Mouse (Mus musculus): ENCODE measurements around the gene Slfn5. TPM values are rescaled to one million over a fixed set of nuclear protein-coding genes. Genes with fewer than 3 reads are reported as not detected.
"Not testable (repeated sequence)": the region's sequence is repeated elsewhere in the genome, so short reads cannot be mapped to it uniquely, and the experiment has no call there.

Slfn5 gene
- total RNA-seq, 2 experiments from 2014 or later, result 30.9 to 39.7 TPM

DNA sequence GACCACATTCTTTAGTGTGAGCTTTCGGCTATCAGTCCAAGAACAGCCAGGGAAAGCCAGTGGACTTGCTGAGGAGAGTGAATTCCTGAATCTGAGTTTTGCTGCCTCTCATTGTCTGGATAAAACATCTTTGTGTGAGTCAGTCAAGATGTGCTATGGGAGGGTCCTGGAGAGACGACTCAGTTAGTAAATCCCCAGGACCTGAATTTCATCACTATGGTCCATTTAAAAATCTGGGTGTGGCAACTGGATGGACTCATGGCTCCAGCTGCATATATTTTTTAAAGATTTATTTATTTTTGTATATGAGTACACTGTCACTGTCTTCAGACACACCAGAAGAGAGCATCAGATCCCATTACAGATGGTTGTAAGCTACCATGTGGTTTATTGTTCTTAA lies 5.5 kb upstream of the Slfn5 start:
- no peak for DNase-seq

GRCm38 (mm10) chr11:82947457-82947856 lies 3.7 kb upstream of the Slfn5 start:
- no peak for DNase-seq

GRCm38 (mm10) chr11:82949036-82949435 lies 2.1 kb upstream of the Slfn5 start:
- DNase-seq, result peak in 1 of 2 experiments; percentile 23

DNA sequence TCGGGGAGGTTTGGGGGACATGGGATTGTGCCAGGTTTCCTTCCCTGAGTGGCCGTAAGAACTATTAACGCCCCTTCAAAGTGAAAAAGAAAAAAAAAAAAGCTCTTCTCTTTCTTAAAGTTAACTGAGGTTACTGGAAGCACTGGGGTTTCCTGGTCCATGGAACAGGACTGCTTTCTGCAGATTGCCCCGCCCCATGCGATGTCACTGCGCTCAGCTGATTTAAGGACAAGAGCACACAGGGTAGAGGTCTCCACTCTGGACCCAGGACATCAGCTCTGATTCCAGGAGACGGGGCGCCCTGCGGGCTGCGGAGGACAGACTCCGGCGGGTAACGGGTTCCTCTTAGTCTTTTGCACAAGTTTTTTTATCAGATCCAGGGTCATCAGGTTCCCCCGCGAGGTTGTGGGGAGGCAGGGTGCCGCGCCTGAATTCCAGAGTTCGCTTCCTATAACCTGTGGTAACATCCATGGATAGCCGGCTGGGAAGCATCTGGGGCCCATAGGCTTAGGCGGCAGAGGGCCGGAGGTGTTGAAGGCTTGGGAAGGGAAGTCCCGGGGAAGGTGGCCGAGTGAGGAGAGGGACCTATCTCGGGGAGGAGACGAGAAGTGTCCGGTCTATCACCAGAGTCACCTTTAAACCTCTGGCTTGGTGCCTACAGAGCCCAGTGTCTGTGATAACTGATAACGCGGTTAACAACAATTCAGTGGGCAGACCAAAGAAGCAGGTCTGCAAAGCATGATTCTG lies 889 bp downstream of the Slfn5 start:
- peak; percentile 71 to 81 for DNase-seq

DNA sequence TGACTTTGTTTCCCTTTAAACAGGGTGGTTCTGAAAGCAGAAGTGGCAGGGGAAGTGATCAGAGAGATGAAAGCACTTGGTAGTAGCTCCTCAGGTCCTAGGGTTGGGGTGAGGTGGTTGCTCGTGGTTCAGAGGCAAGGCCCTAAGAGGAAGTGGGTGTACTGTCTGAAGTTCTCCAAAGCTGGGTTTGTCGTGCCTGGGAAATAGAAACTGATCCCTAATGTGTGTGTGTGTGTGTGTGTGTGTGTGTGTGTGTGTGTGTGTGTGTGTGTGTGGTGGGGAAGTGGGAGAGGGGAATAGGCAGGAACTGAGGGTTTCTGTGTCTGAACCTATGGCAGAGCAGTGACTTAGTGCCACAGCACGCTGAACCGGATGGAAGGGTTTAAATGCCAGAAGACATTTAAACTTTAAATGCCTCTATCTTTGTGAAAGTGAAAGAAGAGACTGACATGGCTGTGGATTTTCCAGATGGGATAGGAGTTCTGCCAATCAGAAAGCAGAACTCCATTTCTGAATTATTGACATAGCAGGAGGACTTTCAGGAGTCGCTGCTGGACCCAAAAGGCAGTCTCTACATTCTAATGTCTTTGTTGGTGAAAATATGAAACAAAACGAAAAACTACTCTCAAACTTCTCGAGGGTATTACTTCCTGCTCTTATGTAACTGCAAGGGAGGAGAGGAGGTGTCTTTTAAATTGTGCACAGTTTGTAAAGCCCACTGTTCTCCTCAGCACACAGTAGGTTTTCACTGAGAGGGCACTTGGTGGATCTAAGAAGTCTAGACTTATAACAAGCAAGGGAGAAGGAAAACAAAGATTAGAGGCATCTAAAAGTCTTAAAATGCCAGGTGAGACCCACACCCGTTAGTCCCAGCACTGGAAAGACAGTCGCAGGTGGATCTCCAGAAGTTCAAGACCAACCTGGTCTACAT lies 1.7 kb downstream of the Slfn5 start:
- no peak for DNase-seq

DNA sequence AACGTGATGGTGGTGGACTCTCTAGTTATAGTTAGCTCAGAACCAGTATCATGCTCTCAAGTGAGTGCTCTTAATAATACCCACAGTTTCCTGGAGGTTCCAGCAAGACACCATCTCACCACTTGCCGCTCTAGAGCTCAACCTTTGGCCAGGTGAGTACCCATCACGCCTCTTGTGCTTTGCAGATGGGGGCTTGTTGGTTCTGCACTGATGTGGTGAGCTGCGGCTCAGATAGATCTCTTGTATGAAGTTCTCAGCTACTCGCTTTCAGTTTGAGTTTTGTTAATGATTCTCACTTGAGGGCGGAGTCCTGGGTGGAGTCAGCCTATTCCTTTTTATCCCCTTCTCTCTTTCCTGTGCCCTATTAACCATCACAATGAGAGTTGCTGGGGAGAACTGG lies 3.5 kb downstream of the Slfn5 start:
- DNase-seq, result no peak

DNA sequence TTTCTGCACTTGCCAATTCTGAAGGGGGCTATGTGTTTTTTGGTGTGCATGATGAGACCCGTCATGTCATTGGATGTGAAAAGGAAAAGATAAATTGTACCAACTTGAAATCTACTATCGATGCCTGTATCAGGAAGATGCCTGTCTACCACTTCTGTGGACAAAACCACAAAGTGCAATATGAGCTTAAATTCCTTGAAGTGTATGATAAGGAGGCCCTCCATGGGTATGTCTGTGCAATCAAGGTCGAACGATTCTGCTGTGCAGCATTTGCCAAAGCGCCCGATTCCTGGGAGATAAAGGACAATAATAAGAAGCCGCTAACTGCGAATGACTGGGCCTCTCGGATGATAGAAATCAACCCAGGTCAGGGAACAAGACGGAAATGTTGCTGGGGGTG lies 5.8 kb downstream of the Slfn5 start:
- no peak for DNase-seq

DNA sequence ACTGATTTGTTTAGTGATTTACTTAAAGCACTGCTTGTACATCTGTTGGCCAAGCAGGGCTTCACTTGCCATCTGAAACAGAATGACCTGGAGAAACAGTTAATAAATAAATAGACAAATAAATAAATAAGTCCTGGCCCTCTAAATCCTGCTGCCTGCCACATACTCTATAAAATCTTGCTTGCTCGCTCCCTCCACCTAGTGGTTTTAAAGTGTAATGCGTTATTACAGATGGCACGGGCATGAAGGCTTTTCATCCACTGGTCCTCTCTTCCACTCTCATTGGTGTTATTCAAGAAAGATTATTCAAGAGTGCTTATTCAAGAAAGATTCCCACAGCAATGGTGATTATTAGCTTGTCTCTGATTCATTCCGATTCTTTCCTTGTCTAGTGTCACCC lies 8.5 kb downstream of the Slfn5 start:
- DNase-seq, result peak; percentile 15 to 47

DNA sequence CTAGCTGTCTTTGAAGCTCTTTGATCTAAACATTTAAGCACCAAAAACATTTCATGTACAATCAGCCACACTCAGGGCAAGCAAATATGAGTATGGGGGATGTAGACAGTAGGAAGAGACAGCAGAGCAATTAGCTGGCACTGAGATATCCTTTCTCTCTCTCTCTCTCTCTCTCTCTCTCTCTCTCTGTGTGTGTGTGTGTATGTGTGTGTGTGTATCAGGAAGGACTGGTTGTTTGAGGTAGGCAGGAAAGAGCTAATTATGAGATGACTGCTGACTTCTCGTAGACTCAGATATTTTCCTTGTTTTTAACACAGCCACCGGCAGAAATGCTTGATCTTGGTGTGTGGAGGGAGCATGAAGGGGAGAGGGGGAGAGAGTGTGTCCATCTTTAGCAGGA lies 10.6 kb downstream of the Slfn5 start:
- no peak for DNase-seq

- DNase-seq, result no peak
Measured at GRCm38 (mm10) chr11:82962215-82962614, 11.1 kb downstream of the Slfn5 start.

- DNase-seq, result peak; percentile 64 to 74
Measured at GRCm38 (mm10) chr11:82970712-82971589, 19.8 kb downstream of the Slfn5 start.

- DNase-seq, result no peak
Measured at GRCm38 (mm10) chr11:82971590-82971974, 20.4 kb downstream of the Slfn5 start.

- peak; percentile 55 to 58 for DNase-seq
Measured at GRCm38 (mm10) chr11:82973916-82974315, 22.8 kb downstream of the Slfn5 start.

DNA sequence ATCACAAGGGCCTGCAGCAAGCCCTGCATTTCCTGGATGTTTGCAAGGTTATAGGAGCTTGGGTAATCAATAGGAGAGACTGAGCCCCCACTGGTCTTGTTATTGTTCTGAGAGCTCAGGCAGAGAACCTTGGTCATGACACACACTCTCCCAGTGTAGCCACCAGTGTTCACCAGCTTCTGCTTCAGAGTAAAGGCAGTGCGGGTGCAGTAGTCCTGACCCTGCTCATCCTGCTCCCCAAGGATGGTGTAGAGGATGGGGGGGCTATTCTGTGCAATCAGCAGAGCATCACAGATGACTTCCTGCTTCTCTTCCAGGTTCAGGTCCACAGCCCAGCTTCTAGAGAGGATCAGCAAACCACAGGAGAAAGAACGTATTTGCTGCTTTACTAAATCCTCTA lies 31.3 kb downstream of the Slfn5 start:
- DNase-seq, result not testable (repeated sequence)

- no peak for DNase-seq
Measured at GRCm38 (mm10) chr11:82983193-82983592, 32.0 kb downstream of the Slfn5 start.

DNA sequence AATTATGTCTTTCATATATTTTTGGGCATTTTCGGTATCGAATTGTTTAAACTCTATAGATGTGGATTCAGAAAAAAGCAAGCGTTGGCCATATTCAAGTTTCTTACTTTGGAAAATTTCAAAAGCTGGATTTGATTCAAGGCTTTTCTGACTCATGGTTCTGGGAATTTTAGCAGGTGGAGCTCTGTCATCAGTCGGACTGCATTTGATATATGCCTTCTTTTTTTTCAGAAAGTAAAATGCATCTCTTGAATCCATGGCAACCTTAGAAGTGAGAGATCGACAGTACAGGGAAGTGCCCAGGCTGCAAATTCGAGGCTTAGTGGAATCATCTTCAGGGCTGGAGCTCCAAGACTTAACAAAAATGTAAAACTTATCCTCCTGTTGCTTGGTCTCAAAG lies 36.5 kb downstream of the Slfn5 start:
- no peak for DNase-seq

- DNase-seq, result no peak
Measured at GRCm38 (mm10) chr11:82989357-82989756, 38.2 kb downstream of the Slfn5 start.

DNA sequence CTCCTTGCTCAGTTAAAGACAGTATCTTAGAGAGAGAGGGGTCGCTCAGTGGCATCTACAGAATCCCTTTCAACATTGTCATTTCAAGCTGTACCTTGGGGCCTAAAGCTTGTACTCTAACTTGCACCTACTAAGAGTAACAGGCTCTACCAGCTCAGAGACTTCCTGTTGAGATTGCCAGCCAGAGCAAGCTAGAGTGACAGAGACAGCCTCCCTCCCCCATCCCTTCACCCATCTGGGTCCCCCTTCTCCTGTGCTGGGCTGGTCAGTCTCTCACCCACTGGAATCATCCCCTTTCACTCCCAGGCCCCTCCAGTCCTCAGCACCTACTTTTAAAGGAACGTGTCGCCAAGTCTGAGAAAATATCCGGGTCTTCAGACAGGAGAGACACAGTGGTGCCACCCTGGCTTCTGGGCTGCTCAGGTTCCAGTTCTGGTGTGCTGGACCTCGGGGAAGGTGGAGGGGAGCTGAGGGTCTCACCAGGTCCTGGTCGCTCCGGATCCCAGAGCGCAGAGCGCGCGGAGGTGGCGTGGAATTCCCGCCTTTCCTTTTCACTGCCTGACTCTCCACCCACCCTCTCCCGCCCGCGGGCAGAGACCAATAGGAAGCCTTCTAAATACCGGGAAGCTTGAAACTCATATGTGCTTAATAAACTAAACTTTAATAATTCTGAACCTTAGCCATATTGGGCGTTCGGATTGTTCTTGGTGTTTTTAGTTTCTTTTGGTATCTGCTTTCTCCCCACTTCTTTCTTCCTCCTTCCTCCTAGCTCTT lies 39.6 kb downstream of the Slfn5 start:
- peak; percentile 62 to 70 for DNase-seq

- DNase-seq, result peak; percentile 89 to 91
Measured at GRCm38 (mm10) chr11:82991469-82992166, 40.5 kb downstream of the Slfn5 start, which contains the start of gene Slfn9. Slfn9 (minus strand) TSS chr11:82991830.

GRCm38 (mm10) chr11:83013356-83013755 lies 62.2 kb downstream of the Slfn5 start:
- DNase-seq, result no peak
